Mouse (Mus musculus) hindbrain, embryonic 15.5 days (tissue): ENCODE measurements around the gene Mettl7b. TPM values are rescaled to one million over a fixed set of nuclear protein-coding genes. Genes with fewer than 3 reads are reported as not detected.

Source experiments
- ATAC-seq: fragments of 200-750 bp; cut with Nextera tagmentation; 2 replicates; pipeline ENCODE4 v1.8.0; 2017; ENCODE audit warnings: low read depth, moderate number of reproducible peaks, moderate TSS enrichment; ENCODE audit not compliant: low FRiP score
- H3K27ac ChIP-seq: fragments of 300-500 bp; sonication (generic); replicated peaks from 2 replicates; pipeline ENCODE4 v1.5.1; 2015; ENCODE audit warnings: mild to moderate bottlenecking, inconsistent platforms
- H3K27me3 ChIP-seq: fragments of 300-500 bp; sonication (generic); 2 replicates; pipeline ENCODE4 v1.6.1; 2015; ENCODE audit warnings: control low read depth, inconsistent platforms
- H3K36me3 ChIP-seq: fragments of 300-500 bp; sonication (generic); 2 replicates; pipeline ENCODE4 v1.6.1; 2015; ENCODE audit warnings: control low read depth, inconsistent platforms
- H3K4me1 ChIP-seq: fragments of 300-500 bp; sonication (generic); replicated peaks from 2 replicates; pipeline ENCODE4 v1.6.1; 2015; ENCODE audit warnings: control low read depth, inconsistent platforms
- H3K4me2 ChIP-seq: fragments of 300-500 bp; sonication (generic); 2 replicates; pipeline ENCODE4 v1.6.1; 2015; ENCODE audit warnings: moderate library complexity, mild to moderate bottlenecking, inconsistent platforms
- H3K4me3 ChIP-seq: fragments of 300-500 bp; sonication (generic); 2 replicates; pipeline ENCODE4 v1.5.1; 2015; ENCODE audit warnings: mild to moderate bottlenecking, inconsistent platforms
- H3K9ac ChIP-seq: fragments of 300-500 bp; sonication (generic); 2 replicates; pipeline ENCODE4 v1.6.1; 2015; ENCODE audit warnings: inconsistent platforms
- H3K9me3 ChIP-seq: fragments of 300-500 bp; sonication (generic); 2 replicates; pipeline ENCODE4 v1.6.1; 2016; ENCODE audit warnings: control low read depth, inconsistent platforms
- WGBS: fragments of 180-500 bp; shearing (Covaris S2); methylation state at CpG from one replicate; pipeline ENCODE4 v1.1.7; 2015; 5-methylcytosine and 5-hydroxymethylcytosine counted together
- polyA plus RNA-seq: library from polyadenylated mRNA; unstranded; fragments of >200 nt; fragmentation: Nextera tagmentation; extraction: Ambion mirVana; gene quantifications from 2 replicates; pipeline ENCODE4 v1.2.1, GENCODE M21; 2015

Gene Mettl7b
- polyA plus RNA-seq, 1 experiment from 2014 or later, result not detected

DNA sequence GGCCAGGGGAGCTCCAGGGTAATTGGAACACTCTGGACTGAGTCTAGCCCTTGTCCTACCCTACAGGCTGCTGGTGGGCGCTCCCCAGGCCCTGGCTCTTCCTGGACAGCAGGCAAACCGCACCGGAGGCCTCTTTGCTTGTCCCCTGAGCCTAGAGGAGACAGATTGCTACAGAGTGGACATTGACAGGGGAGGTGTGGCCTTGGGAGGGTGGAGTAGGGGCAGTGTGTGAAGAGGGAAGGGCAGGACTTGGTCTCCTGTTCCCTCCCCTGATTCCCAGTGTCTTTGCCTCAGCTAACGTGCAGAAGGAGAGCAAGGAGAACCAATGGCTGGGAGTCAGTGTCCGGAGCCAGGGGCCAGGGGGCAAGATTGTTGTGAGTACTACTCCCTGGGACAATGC lies 21.8 kb downstream of the Mettl7b start:
- Histone ChIP-seq H3K4me1 (peaks cover 8% of the 10 kb centered on the region; the same call in 1 of the 2 replicates), H3K9me3 (no peaks in the 10 kb centered on the region), H3K27me3 (peaks cover 23% of the 10 kb centered on the region), H3K4me2 (no peak overlapping the region), H3K27ac (no peak overlapping the region), H3K9ac (no peak overlapping the region), H3K36me3 (no peaks in the 10 kb centered on the region), H3K4me3 (no peak overlapping the region)
- 64% methylated on average over 5 of the region's 5 CpGs for WGBS
- peak; percentile 27; the same call in 1 of the 2 replicates for ATAC-seq

DNA sequence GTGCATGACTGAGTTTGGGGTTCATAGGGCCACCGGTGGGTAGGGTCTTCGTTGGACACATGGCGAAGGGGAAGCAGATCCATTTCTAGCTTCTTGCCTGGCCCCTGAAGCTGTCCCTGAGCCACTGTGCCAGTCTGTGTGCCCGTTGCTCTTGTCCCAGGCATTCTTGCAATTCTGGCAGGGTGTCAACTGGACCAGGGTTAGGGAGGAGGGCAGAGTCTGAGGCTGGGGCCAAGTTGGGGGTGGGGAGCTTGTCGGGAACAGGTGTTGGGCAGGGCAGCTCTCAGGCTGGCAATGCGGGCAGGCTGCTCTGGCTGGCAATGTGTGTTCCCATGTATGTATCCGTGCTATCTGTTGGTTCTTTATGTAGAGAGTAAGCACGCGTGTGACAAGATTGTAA lies 22.3 kb downstream of the Mettl7b start:
- no peak overlapping the region for H3K27ac ChIP-seq
- no peak overlapping the region for H3K4me2 ChIP-seq
- peak; percentile 25 for ATAC-seq
- peaks cover 27% of the 10 kb centered on the region for H3K27me3 ChIP-seq
- H3K36me3 ChIP-seq, result no peaks in the 10 kb centered on the region
- no peak overlapping the region for H3K9ac ChIP-seq
- H3K4me3 ChIP-seq, result no peak overlapping the region
- peaks cover 12% of the 10 kb centered on the region; the same call in 1 of the 2 replicates for H3K4me1 ChIP-seq
- no peaks in the 10 kb centered on the region for H3K9me3 ChIP-seq
- 66% methylated on average over 9 of the region's 9 CpGs for WGBS

DNA sequence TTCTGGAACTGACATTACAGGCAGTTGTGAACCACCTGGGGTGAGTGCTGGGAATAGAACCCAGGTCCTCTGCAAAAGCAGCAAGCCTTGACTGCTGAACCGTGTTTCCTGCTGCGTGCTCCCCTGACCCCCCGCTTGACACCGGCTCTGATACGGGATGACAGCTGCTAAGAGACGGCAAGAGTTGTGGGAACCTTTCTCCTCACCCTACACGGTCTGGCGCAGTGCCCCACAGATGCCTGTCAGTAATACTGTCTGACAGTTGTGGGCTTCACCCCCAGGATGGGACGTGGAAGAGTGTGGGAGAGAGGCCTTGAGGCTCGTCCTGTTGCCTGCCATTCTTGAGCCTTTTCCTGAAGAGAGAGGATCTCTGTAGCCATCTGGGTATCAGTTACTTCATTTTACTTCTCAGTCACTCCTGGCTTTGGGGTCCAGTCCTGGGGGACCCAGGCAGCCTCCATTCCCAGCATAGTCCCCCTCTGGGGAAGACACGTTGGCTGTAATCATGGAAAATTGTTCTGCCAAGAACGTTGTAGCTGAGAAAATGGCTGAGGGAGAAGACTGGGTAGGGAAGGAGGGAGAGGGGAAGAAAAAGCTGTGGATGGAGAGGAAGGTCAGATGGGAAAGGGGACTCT lies 22.9 kb downstream of the Mettl7b start:
- H3K4me2 ChIP-seq, result no peak overlapping the region
- peaks cover 17% of the 10 kb centered on the region; the same call in 1 of the 2 replicates for H3K4me1 ChIP-seq
- H3K9me3 ChIP-seq, result no peaks in the 10 kb centered on the region
- H3K27ac ChIP-seq, result no peak overlapping the region
- H3K9ac ChIP-seq, result no peak overlapping the region
- no peaks in the 10 kb centered on the region for H3K36me3 ChIP-seq
- peaks cover 33% of the 10 kb centered on the region for H3K27me3 ChIP-seq
- 69% methylated on average over 12 of the region's 12 CpGs for WGBS
- no peak for ATAC-seq
- H3K4me3 ChIP-seq, result no peak overlapping the region

DNA sequence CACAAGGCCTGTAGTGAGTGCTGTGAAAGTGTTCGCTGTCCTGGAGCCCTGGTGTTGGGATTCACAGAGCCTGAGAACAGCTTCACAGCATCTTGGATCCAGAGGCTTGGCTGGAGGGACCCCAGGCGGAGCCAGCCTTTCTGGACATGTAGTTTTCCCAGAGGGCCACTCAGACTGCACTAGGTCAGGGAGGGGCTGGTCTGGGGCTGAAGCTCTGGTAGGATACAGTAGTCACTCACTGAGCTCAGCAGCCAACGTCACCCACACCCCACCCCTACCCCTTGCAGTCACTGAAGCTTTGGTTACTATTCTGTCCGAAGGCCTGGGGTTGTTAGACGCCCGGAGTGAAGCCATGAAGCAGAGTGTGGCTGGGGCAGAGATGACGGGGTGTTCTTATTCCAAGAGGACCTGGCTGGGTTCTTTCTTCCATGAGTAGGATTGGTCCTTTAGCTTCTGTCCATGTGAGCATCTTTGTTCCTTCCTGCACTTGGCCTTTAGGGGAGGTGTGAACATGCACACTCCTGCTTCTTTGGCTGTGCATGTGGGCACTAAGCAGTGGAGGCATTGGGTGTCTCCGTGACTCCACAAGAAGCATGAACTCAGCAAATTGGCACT lies 24.9 kb downstream of the Mettl7b start:
- H3K9me3 ChIP-seq, result no peaks in the 10 kb centered on the region
- H3K27me3 ChIP-seq, result peaks cover 50% of the 10 kb centered on the region
- WGBS, result 72% methylated on average over 8 of the region's 8 CpGs
- H3K4me2 ChIP-seq, result peak overlapping the region; percentile 92
- no peaks in the 10 kb centered on the region for H3K36me3 ChIP-seq
- H3K9ac ChIP-seq, result no peak overlapping the region
- ATAC-seq, result no peak
- H3K27ac ChIP-seq, result no peak overlapping the region
- H3K4me1 ChIP-seq, result peaks cover 17% of the 10 kb centered on the region; the same call in 1 of the 2 replicates
- H3K4me3 ChIP-seq, result no peak overlapping the region

DNA sequence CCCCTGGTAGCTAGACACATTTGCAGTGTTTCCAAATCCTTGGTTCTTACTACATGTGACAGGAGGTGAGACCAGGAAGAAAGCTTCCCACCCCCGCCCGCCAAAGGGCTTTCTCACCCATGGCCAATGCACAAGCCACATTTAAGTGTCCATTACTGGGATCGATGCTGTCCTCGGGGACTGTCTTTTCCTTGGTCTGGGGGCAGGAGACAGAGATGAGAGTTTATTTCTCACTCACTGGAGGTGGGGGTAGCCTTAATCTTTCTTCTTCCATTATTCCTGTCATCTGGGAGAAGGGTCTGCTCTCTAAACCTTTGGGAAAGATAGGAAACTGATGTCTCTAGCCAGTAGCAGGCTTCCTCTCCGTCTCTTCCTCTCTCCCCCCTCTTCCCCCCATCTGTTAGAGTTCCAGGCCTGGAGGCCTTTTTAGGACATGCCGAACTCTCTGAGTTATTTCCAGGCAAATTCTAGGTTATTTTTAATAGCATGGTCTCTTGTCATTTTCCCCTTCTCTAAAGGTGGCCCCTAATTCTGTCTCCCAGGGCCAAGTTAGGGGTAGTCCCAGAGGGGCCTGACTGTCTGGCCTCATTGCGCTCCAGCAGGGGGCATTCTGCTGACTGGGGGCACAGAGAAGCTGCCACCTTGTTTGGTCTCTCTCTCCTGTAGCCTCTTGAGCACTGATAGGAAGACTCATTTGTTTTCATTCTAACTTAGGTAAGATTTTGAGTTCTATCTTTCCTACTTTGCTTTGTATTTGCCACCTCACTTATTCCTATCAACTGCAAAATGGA lies 25.6 kb downstream of the Mettl7b start:
- Histone ChIP-seq H3K4me1 (peaks cover 17% of the 10 kb centered on the region; the same call in 1 of the 2 replicates), H3K27me3 (peaks cover 50% of the 10 kb centered on the region), H3K4me2 (peak overlapping the region; percentile 92), H3K9me3 (no peaks in the 10 kb centered on the region), H3K4me3 (peak overlapping the region; percentile 52; the same call in 1 of the 2 replicates), H3K9ac (no peak overlapping the region), H3K36me3 (no peaks in the 10 kb centered on the region), H3K27ac (no peak overlapping the region)
- ATAC-seq, result no peak
- WGBS, result 65% methylated on average over 7 of the region's 7 CpGs

DNA sequence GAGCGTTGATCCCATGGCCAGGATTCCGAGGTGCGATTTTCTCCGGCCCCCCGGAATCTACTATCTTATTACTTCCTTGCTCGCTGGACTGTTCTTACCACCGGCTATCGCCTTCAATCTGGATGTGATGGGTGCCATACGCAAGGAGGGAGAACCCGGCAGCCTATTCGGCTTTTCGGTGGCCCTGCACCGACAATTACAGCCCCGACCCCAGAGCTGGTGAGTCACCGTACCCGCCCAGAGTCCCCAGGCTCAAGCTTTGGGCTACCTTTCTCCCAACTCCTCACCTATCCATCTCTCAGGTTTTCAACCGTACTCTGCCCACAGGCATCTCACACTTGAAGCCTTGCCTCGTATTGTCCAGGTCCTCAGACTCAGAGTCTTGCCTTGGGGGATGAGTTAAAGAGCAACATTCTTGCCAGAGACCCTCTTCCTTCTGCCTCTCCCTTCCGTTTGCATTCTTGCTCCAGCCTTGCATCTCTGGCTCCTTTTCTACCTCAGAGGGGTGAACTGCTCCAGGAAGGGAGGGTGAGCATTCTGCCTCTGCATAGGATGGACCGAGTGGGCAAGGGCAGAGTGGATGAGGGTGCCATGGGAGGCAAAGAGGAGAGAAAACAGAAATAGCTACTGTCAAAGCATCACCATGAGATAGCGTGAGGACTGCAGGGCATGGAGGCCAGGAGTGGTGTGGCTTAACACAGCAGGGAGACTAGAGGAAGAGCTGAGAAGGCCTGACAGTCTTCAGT lies 26.6 kb downstream of the Mettl7b start:
- Histone ChIP-seq H3K36me3 (no peaks in the 10 kb centered on the region), H3K9me3 (no peaks in the 10 kb centered on the region), H3K4me3 (peak overlapping the region; percentile 52), H3K27me3 (peaks cover 50% of the 10 kb centered on the region), H3K9ac (peak overlapping the region; percentile 47), H3K4me1 (peaks cover 17% of the 10 kb centered on the region; the same call in 1 of the 2 replicates), H3K4me2 (peak overlapping the region; percentile 92), H3K27ac (no peak overlapping the region)
- WGBS, result 3% methylated on average over 21 of the region's 21 CpGs
- peak; percentile 9; the same call in 1 of the 2 replicates for ATAC-seq

DNA sequence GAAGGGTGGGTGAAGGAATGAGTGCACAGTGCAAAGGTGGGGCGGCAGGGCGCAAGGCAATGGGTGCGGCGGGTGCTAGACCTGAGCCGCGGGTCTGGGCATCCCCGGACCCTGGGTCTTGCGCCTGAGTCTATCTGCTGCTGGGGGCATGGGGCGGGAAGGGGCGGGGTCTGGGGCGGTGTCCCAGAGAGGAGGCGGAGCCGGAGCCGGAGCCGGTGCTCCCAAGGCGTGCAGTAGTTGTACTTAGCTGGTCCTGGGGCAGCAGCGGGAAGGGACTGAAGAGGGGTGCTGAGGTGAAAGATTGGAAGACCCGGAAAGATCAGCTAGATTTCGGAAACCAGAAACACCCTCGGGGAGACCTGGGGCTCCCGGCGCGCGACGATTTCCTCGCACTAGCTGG lies 27.2 kb downstream of the Mettl7b start, which contains the start of gene Itga7:
Gene Itga7, plus strand, starts transcription at position 245 of the 400 bp plus-strand sequence.
- peak within 1 kb of the TSS; percentile 92 for H3K4me2 ChIP-seq
- H3K9me3 ChIP-seq, result no peaks in the 10 kb centered on the region
- H3K9ac ChIP-seq, result peak within 1 kb of the TSS; percentile 47
- no peak within 1 kb of the TSS for H3K27ac ChIP-seq
- peak; percentile 67; the same call in 1 of the 2 replicates for ATAC-seq
- H3K4me1 ChIP-seq, result peaks cover 17% of the 10 kb centered on the region; the same call in 1 of the 2 replicates
- peaks cover 50% of the 10 kb centered on the region for H3K27me3 ChIP-seq
- under 1% methylated on average over 24 of the region's 26 CpGs for WGBS
- no peaks in the 10 kb centered on the region for H3K36me3 ChIP-seq
- H3K4me3 ChIP-seq, result peak within 1 kb of the TSS; percentile 52

DNA sequence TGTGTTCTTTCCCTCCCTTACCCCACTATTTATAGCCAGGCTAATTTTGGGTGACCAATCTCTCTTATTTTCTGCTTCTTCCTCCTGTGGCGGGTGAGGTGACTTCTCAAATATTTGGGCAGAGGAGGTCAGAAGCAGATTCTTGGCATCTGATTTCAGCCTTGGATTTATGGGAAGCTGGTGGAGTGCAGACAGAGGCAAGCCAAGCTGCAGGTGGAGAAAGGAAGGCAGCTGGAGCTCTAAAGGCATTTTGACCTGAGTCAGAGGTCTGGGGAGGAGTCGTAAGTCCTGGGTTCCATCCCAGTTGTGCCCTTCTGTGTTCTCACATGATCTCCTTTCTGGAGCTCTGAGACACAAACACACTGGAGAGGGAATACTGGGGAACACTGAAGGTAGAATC lies 29.3 kb downstream of the Mettl7b start:
- no peaks in the 10 kb centered on the region for H3K9me3 ChIP-seq
- H3K4me2 ChIP-seq, result no peak overlapping the region
- peaks cover 26% of the 10 kb centered on the region for H3K4me1 ChIP-seq
- no peak overlapping the region for H3K27ac ChIP-seq
- peaks cover 49% of the 10 kb centered on the region for H3K27me3 ChIP-seq
- no peak overlapping the region for H3K9ac ChIP-seq
- no peak overlapping the region for H3K4me3 ChIP-seq
- no peak for ATAC-seq
- no peaks in the 10 kb centered on the region for H3K36me3 ChIP-seq
- WGBS, result 79% methylated on average over 2 of the region's 2 CpGs

DNA sequence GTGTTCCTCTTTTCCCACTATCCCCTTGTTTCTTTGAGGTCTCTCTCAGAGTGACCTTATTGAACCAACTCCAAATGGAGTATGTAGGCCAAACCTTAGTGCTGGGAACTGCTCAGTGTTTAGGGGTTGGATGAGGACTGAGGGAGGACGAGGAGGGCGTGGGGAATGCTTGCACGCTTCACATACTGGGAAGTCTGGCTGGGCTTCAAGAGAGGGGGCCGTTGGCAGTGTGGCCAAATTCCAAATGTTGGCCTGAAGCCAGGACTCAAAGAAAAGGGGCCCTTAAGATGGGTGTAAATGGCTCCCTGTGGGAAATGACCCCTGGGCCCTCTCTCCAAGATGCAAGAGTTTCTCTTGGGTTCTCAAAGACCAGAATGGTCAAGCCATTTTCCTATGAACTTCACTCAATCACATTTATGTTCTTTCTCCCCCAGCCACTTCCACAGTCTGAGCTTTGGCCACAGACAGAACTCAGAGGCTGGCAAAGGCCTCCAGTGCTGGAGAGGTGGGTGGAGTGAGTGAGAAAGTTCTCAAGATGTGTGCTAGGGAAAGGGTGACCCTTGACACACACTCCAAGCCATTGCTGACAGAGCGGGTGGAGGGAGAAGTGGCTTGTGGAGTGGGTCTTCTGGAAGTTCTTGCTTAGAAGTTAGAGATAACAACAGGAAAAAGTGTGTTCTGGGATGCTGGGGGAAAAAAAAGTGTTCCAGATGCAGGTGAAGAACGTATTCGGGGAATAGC lies 31.0 kb downstream of the Mettl7b start:
- peak; percentile 33; the same call in 1 of the 2 replicates for ATAC-seq
- H3K9ac ChIP-seq, result no peak overlapping the region
- WGBS, result 63% methylated on average over 7 of the region's 7 CpGs
- no peak overlapping the region for H3K4me2 ChIP-seq
- no peak overlapping the region for H3K4me3 ChIP-seq
- H3K36me3 ChIP-seq, result no peaks in the 10 kb centered on the region
- H3K9me3 ChIP-seq, result no peaks in the 10 kb centered on the region
- H3K27me3 ChIP-seq, result peaks cover 33% of the 10 kb centered on the region
- no peak overlapping the region for H3K27ac ChIP-seq
- H3K4me1 ChIP-seq, result peaks cover 26% of the 10 kb centered on the region

DNA sequence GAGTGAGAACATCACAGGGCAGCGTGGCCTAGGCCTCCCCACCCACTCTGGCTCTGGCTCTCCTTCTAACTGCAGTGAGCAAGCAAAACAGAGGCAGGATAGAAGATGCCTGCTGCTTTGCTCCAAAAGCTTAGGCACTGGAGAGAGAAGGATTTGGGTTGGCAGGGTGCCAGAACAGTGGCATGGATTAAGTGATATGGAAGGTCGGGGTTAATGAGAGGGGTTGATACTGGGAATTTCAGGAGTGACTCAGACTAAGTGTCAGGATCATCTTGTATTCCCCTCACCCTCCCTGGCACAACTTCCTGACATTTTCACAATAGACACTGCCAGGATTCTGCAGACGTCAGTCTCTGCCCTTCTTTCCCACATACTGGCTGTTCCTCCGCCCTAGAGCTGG lies 32.4 kb downstream of the Mettl7b start:
- H3K9me3 ChIP-seq, result no peaks in the 10 kb centered on the region
- 0 out of 2 replicates have a peak overlapping the region, but pooled peaks have one; percentile 30 for H3K27ac ChIP-seq
- peaks cover 23% of the 10 kb centered on the region for H3K4me1 ChIP-seq
- ATAC-seq, result no peak
- H3K4me2 ChIP-seq, result no peak overlapping the region
- 24% methylated on average over 4 of the region's 4 CpGs for whole genome bisulfite sequencing
- H3K9ac ChIP-seq, result no peak overlapping the region
- H3K27me3 ChIP-seq, result peaks cover 21% of the 10 kb centered on the region
- H3K36me3 ChIP-seq, result no peaks in the 10 kb centered on the region
- no peak overlapping the region for H3K4me3 ChIP-seq

DNA sequence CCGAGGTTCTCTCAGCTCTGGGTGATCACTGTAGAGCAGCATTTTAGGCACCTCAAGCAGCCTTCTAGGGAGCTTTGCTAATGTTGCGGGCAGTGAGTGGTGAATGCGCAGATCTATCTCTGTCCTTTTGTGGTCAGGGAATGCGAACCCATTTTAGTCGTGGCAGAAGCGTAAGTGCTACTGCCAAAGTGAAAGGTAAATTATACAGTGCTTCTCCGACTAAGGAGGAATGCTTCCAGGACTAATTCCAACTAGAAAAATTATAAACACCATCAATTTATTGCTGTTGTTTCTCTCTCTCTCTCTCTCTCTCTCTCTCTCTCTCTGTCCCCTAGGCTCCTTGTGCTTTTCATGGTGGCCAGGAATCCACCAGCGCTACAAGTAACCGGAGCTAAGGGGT lies 36.9 kb downstream of the Mettl7b start, which contains the start of gene Bloc1s1:
Gene Bloc1s1, minus strand, starts transcription at position 101 of the 400 bp plus-strand sequence.
- Histone ChIP-seq H3K4me1 (peaks cover 59% of the 10 kb centered on the region), H3K27ac (peak within 1 kb of the TSS; percentile 96), H3K4me2 (peak within 1 kb of the TSS; percentile 91), H3K9me3 (no peaks in the 10 kb centered on the region), H3K4me3 (peak within 1 kb of the TSS; percentile 83), H3K27me3 (no peaks in the 10 kb centered on the region), H3K9ac (peak within 1 kb of the TSS; percentile 86), H3K36me3 (no peaks in the 10 kb centered on the region)
- no peak for ATAC-seq
- 61% methylated on average over 9 of the region's 9 CpGs for WGBS
